Mouse (Mus musculus): Measurements from ENCODE around the gene Ihh. TPM values are rescaled to one million over a fixed set of nuclear protein-coding genes. Genes with fewer than 3 reads are reported as not detected.

Gene Ihh
- polyA plus RNA-seq, 1 experiment: 0.24 TPM

DNA sequence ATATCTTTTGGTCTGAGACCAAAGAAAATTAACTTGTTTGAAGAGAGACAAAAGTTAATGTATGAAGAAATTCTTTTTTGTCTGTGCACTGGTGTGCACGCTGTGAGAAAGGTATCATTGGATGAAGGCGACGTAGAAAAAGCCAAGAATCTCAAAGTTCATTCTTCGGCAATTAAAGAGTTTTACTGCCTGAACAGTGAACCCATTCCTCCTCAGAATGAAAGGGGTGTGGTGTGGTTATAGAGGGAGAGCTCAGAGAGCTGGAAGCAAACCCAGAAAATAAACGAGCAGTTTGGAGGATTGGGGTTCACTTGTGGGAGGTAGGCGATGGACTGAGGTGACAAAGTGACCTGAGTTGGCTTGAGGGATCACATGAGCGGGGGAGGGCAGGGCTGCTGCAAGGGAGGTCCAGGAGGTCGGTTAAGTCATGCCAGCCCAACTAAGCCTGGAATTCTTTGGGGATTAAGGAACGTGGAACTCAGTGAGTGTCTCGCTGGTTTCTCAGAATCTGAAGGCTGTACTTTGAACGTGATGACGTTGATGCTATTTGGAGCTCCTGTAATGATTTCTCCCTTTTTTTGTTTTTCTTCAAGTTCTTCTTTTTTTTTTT is 15.1 kb downstream of the Ihh start:
- Histone ChIP-seq H3K36me3 (ENCODE audit: control insufficient read depth, insufficient read depth, low read length, poor library complexity, severe bottlenecking) (no peaks in the 10 kb centered on the region), H3K9me3 (replicated peaks; ENCODE audit: control insufficient read depth, insufficient read depth, low read length, poor library complexity, severe bottlenecking) (no peaks in the 10 kb centered on the region), H3K27me3 (ENCODE audit: control insufficient read depth, insufficient read depth, low read length, poor library complexity, severe bottlenecking) (peaks cover 4% of the 10 kb centered on the region), H3K27ac (ENCODE audit: insufficient read depth, low read length) (no peak overlapping the region), H3K4me1 (ENCODE audit: control insufficient read depth, insufficient read depth, low read length) (no peaks in the 10 kb centered on the region), H3K4me3 (ENCODE audit: low read depth, low read length) (no peak overlapping the region), H3K9ac (ENCODE audit: low read depth, poor library complexity, severe bottlenecking) (no peak overlapping the region)
- TF ChIP-seq EP300 (IDR thresholded peaks at IDR 0.05; ENCODE audit: insufficient read depth, low read depth, low read length): no peak
- no peak for TF ChIP-seq POLR2A (IDR thresholded peaks at IDR 0.05; ENCODE audit: insufficient read depth, low read length)
- TF ChIP-seq CTCF (IDR thresholded peaks at IDR 0.05; ENCODE audit: low read depth, low read length): no peak

- H3K9me3 ChIP-seq (replicated peaks; ENCODE audit: control insufficient read depth, insufficient read depth, low read length, poor library complexity, severe bottlenecking): no peaks in the 10 kb centered on the region
- peak within 1 kb of the TSS; percentile 10; the same call in 1 of the 2 replicates for H3K4me3 ChIP-seq (ENCODE audit: low read depth, low read length)
- no peak for TF ChIP-seq CTCF (IDR thresholded peaks at IDR 0.05; ENCODE audit: low read depth, low read length)
- TF ChIP-seq POLR2A (IDR thresholded peaks at IDR 0.05; ENCODE audit: insufficient read depth, low read length): no peak
- no peak for TF ChIP-seq EP300 (IDR thresholded peaks at IDR 0.05; ENCODE audit: insufficient read depth, low read depth, low read length)
- no peak within 1 kb of the TSS for H3K27ac ChIP-seq (ENCODE audit: insufficient read depth, low read length)
- H3K9ac ChIP-seq (ENCODE audit: low read depth, poor library complexity, severe bottlenecking): no peak within 1 kb of the TSS
- peaks cover 4% of the 10 kb centered on the region for H3K27me3 ChIP-seq (ENCODE audit: control insufficient read depth, insufficient read depth, low read length, poor library complexity, severe bottlenecking)
- H3K4me1 ChIP-seq (ENCODE audit: control insufficient read depth, insufficient read depth, low read length): no peaks in the 10 kb centered on the region
- no peaks in the 10 kb centered on the region for H3K36me3 ChIP-seq (ENCODE audit: control insufficient read depth, insufficient read depth, low read length, poor library complexity, severe bottlenecking)
Measured at GRCm38 (mm10) chr1:74935402-74935801, 16.1 kb downstream of the Ihh start, which contains the start of gene Cfap65. TSS of gene Cfap65 (minus strand) at chr1:74935599.

- no peaks in the 10 kb centered on the region for H3K36me3 ChIP-seq (ENCODE audit: control insufficient read depth, insufficient read depth, low read length, poor library complexity, severe bottlenecking)
- TF ChIP-seq EP300 (IDR thresholded peaks at IDR 0.05; ENCODE audit: insufficient read depth, low read depth, low read length): no peak
- no peak for TF ChIP-seq CTCF (IDR thresholded peaks at IDR 0.05; ENCODE audit: low read depth, low read length)
- no peak for TF ChIP-seq POLR2A (IDR thresholded peaks at IDR 0.05; ENCODE audit: insufficient read depth, low read length)
- no peak overlapping the region for H3K27ac ChIP-seq (ENCODE audit: insufficient read depth, low read length)
- no peaks in the 10 kb centered on the region for H3K9me3 ChIP-seq (replicated peaks; ENCODE audit: control insufficient read depth, insufficient read depth, low read length, poor library complexity, severe bottlenecking)
- H3K4me3 ChIP-seq (ENCODE audit: low read depth, low read length): no peak overlapping the region
- no peak overlapping the region for H3K9ac ChIP-seq (ENCODE audit: low read depth, poor library complexity, severe bottlenecking)
- no peaks in the 10 kb centered on the region for H3K4me1 ChIP-seq (ENCODE audit: control insufficient read depth, insufficient read depth, low read length)
- no peaks in the 10 kb centered on the region for H3K27me3 ChIP-seq (ENCODE audit: control insufficient read depth, insufficient read depth, low read length, poor library complexity, severe bottlenecking)
Measured at GRCm38 (mm10) chr1:74927621-74928296, 23.7 kb downstream of the Ihh start.

DNA sequence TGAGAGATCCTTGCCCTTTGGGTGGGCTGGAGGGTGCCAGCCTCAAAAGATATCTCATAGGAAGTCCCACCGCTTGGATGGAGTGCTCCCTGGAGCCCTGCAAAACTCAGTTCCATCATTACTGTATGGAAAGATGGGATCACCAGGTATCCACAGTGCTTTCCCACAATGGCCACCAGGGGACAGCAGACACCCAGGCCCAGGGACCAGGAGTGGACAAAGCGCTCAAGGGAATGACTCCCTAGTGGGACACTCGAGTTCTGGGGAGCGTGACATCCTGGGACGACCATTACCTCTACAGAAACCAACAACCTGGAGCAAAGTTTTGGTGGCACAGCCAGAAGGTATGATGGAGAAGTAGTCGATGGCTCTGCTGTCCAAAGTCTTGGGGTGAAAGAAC is 24.8 kb downstream of the Ihh start:
- H3K4me3 ChIP-seq (ENCODE audit: low read depth, low read length): no peak overlapping the region
- TF ChIP-seq POLR2A (IDR thresholded peaks at IDR 0.05; ENCODE audit: insufficient read depth, low read length): no peak
- TF ChIP-seq CTCF (IDR thresholded peaks at IDR 0.05; ENCODE audit: low read depth, low read length): peak; percentile 81
- TF ChIP-seq EP300 (IDR thresholded peaks at IDR 0.05; ENCODE audit: insufficient read depth, low read depth, low read length): no peak
- no peak overlapping the region for H3K27ac ChIP-seq (ENCODE audit: insufficient read depth, low read length)
- no peaks in the 10 kb centered on the region for H3K4me1 ChIP-seq (ENCODE audit: control insufficient read depth, insufficient read depth, low read length)
- H3K27me3 ChIP-seq (ENCODE audit: control insufficient read depth, insufficient read depth, low read length, poor library complexity, severe bottlenecking): no peaks in the 10 kb centered on the region
- H3K36me3 ChIP-seq (ENCODE audit: control insufficient read depth, insufficient read depth, low read length, poor library complexity, severe bottlenecking): no peaks in the 10 kb centered on the region
- H3K9me3 ChIP-seq (replicated peaks; ENCODE audit: control insufficient read depth, insufficient read depth, low read length, poor library complexity, severe bottlenecking): no peaks in the 10 kb centered on the region
- H3K9ac ChIP-seq (ENCODE audit: low read depth, poor library complexity, severe bottlenecking): no peak overlapping the region

GRCm38 (mm10) chr1:74924464-74924863 is 27.0 kb downstream of the Ihh start:
- Histone ChIP-seq H3K27me3 (ENCODE audit: control insufficient read depth, insufficient read depth, low read length, poor library complexity, severe bottlenecking) (no peaks in the 10 kb centered on the region), H3K27ac (ENCODE audit: insufficient read depth, low read length) (no peak overlapping the region), H3K9me3 (replicated peaks; ENCODE audit: control insufficient read depth, insufficient read depth, low read length, poor library complexity, severe bottlenecking) (no peaks in the 10 kb centered on the region), H3K36me3 (ENCODE audit: control insufficient read depth, insufficient read depth, low read length, poor library complexity, severe bottlenecking) (no peaks in the 10 kb centered on the region), H3K4me3 (ENCODE audit: low read depth, low read length) (no peak overlapping the region), H3K4me1 (ENCODE audit: control insufficient read depth, insufficient read depth, low read length) (no peaks in the 10 kb centered on the region), H3K9ac (ENCODE audit: low read depth, poor library complexity, severe bottlenecking) (no peak overlapping the region)
- TF ChIP-seq EP300 (IDR thresholded peaks at IDR 0.05; ENCODE audit: insufficient read depth, low read depth, low read length) (no peak), CTCF (IDR thresholded peaks at IDR 0.05; ENCODE audit: low read depth, low read length) (peak; percentile 7)

GRCm38 (mm10) chr1:74915706-74916105 is 35.8 kb downstream of the Ihh start:
- Histone ChIP-seq H3K27ac (ENCODE audit: insufficient read depth, low read length) (no peak overlapping the region), H3K4me1 (ENCODE audit: control insufficient read depth, insufficient read depth, low read length) (no peaks in the 10 kb centered on the region), H3K9ac (ENCODE audit: low read depth, poor library complexity, severe bottlenecking) (no peak overlapping the region), H3K9me3 (replicated peaks; ENCODE audit: control insufficient read depth, insufficient read depth, low read length, poor library complexity, severe bottlenecking) (0 out of 2 replicates have a peak, but pooled peaks cover 3% of the 10 kb centered on the region), H3K4me3 (ENCODE audit: low read depth, low read length) (no peak overlapping the region), H3K36me3 (ENCODE audit: control insufficient read depth, insufficient read depth, low read length, poor library complexity, severe bottlenecking) (no peaks in the 10 kb centered on the region), H3K27me3 (ENCODE audit: control insufficient read depth, insufficient read depth, low read length, poor library complexity, severe bottlenecking) (no peaks in the 10 kb centered on the region)
- TF ChIP-seq CTCF (IDR thresholded peaks at IDR 0.05; ENCODE audit: low read depth, low read length) (peak; percentile 86), EP300 (IDR thresholded peaks at IDR 0.05; ENCODE audit: insufficient read depth, low read depth, low read length) (no peak), POLR2A (IDR thresholded peaks at IDR 0.05; ENCODE audit: insufficient read depth, low read length) (no peak)

Data from ES-Bruce4 (cell line).